Mouse (Mus musculus) adrenal gland, adult 10 weeks (tissue): ENCODE results near the gene Rpia. TPM values are rescaled to one million over a fixed set of nuclear protein-coding genes. Genes with fewer than 3 reads are reported as not detected.

Source experiments
- polyA plus RNA-seq: library from polyadenylated mRNA; stranded (reverse); fragments of 350-450 nt; fragmentation: Illumina TruSeq; extraction: RNeasy Lipid Tissue Mini Kit (QIAGEN cat#74804); gene quantifications from one replicate; pipeline ENCODE4 v1.2.3, GENCODE M21; 2014; ENCODE audit warnings: low read depth, low replicate concordance

Gene Rpia
- polyA plus RNA-seq = 11.4 TPM

GRCm38 (mm10) chr6:70791824-70792535 lies at the start of gene Rpia:
Gene Rpia (minus strand): TSS chr6:70792232.

Other genes starting within 250 kb of the Rpia start
- 14.8 TPM for gene Eif2ak3, start 52.3 kb upstream of the Rpia start, polyA plus RNA-seq
- not detected for gene Tex37, start 126.7 kb upstream of the Rpia start, polyA plus RNA-seq
- not detected for gene Foxi3, start 164.3 kb upstream of the Rpia start, polyA plus RNA-seq